Mouse (Mus musculus) midbrain, embryonic 11.5 days (tissue): ENCODE measurements around the gene Fbln2. TPM values are rescaled to one million over a fixed set of nuclear protein-coding genes. Genes with fewer than 3 reads are reported as not detected.

Source experiments
- ATAC-seq: fragments of 200-750 bp; cut with Nextera tagmentation; 2 replicates; pipeline ENCODE4 v1.8.0; 2017; ENCODE audit warnings: moderate TSS enrichment, moderate library complexity; ENCODE audit not compliant: low FRiP score
- DNase-seq: peaks from one replicate; pipeline ENCODE4 v3.0.0; 2015; ENCODE audit warnings: low spot score; ENCODE audit errors: missing footprints
- H3K27ac ChIP-seq: fragments of 300-500 bp; sonication (generic); 2 replicates; pipeline ENCODE4 v1.5.1; 2014; ENCODE audit warnings: low read depth, low read length
- H3K27me3 ChIP-seq: fragments of 300-500 bp; sonication (generic); 2 replicates; pipeline ENCODE4 v1.6.1; 2014; ENCODE audit warnings: mild to moderate bottlenecking, low read length, moderate library complexity, mixed read lengths; ENCODE audit not compliant: control insufficient read depth, insufficient read depth
- H3K36me3 ChIP-seq: fragments of 300-500 bp; sonication (generic); 2 replicates; pipeline ENCODE4 v1.6.1; 2014; ENCODE audit warnings: mild to moderate bottlenecking, low read length, moderate library complexity, mixed read lengths; ENCODE audit not compliant: control insufficient read depth, insufficient read depth
- H3K4me1 ChIP-seq: fragments of 300-500 bp; sonication (generic); 2 replicates; pipeline ENCODE4 v1.6.1; 2014; ENCODE audit warnings: low read length; ENCODE audit not compliant: control insufficient read depth, insufficient read depth
- H3K4me2 ChIP-seq: fragments of 300-500 bp; sonication (generic); 2 replicates; pipeline ENCODE4 v1.6.1; 2014; ENCODE audit warnings: mild to moderate bottlenecking, moderate library complexity
- H3K4me3 ChIP-seq: fragments of 300-500 bp; sonication (generic); 2 replicates; pipeline ENCODE4 v1.5.1; 2014; ENCODE audit warnings: low read depth, low read length
- H3K9ac ChIP-seq: fragments of 300-500 bp; sonication (generic); 2 replicates; pipeline ENCODE4 v1.6.1; 2014; ENCODE audit warnings: low read length
- H3K9me3 ChIP-seq: fragments of 300-500 bp; sonication (generic); 2 replicates; pipeline ENCODE4 v1.6.1; 2016; ENCODE audit warnings: low read length; ENCODE audit not compliant: control insufficient read depth
- WGBS: fragments of 180-500 bp; shearing (Covaris S2); extraction: QIAGEN DNeasy Blood & Tissue Kit; methylation state at CpG from one replicate; pipeline ENCODE4 v1.1.7; 2014; 5-methylcytosine and 5-hydroxymethylcytosine counted together
- polyA plus RNA-seq: library from polyadenylated mRNA; unstranded; fragments of >200 nt; fragmentation: Nextera tagmentation; extraction: Ambion mirVana; gene quantifications from 2 replicates; pipeline ENCODE4 v1.2.1, GENCODE M21; 2014

Gene Fbln2
- polyA plus RNA-seq, 1 experiment from 2014 or later: 21.9 TPM

DNA sequence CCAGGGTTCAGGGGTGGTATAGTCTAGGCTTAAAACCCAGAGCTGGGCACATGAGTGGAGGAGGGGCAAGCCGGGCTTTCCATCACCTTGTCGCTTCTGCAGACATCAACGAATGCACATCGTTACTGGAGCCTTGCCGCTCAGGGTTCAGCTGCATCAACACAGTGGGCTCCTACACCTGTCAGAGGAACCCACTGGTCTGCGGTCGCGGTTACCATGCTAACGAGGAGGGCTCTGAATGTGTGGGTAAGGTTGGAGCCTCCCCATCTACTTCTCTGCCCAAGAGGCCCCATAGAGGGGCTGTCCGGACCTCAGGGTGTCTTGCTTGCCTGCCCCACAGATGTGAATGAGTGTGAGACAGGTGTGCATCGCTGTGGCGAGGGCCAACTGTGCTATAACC is 53.4 kb downstream of the Fbln2 start:
- no peak overlapping the region for H3K9ac ChIP-seq
- H3K27me3 ChIP-seq: no peaks in the 10 kb centered on the region
- no peaks in the 10 kb centered on the region for H3K9me3 ChIP-seq
- no peak overlapping the region for H3K27ac ChIP-seq
- 88% methylated on average over 12 of the region's 12 CpGs for WGBS
- H3K4me2 ChIP-seq: no peak overlapping the region
- peaks cover 7% of the 10 kb centered on the region for H3K4me1 ChIP-seq
- H3K36me3 ChIP-seq: no peaks in the 10 kb centered on the region
- no peak overlapping the region for H3K4me3 ChIP-seq
- ATAC-seq (no peak), DNase-seq (no peak)

DNA sequence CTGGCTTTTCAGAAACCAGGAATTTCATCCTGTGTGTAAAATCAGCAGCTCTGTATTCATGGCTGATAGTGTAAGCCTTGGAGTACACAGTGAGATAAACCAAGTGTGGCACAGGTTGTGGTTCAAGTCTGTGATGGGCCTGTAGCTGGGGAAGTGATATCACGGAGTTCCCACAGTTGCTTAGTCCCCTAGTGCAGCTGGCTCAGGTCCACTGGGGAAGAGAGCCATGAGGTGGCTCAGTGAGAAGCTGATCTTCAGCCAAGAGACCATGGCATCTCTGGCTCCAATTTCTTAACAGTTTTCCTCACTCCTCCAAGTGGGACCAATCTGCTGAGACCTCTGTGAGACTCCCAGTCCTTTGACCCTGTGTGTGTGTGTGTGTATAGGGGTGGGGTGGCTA is 54.4 kb downstream of the Fbln2 start:
- H3K27ac ChIP-seq: no peak overlapping the region
- H3K4me3 ChIP-seq: no peak overlapping the region
- ATAC-seq (no peak), DNase-seq (no peak)
- no peak overlapping the region for H3K9ac ChIP-seq
- H3K9me3 ChIP-seq: no peaks in the 10 kb centered on the region
- H3K27me3 ChIP-seq: no peaks in the 10 kb centered on the region
- 94% methylated on average over 1 of the region's 1 CpGs for WGBS
- no peaks in the 10 kb centered on the region; the same call in 1 of the 2 replicates for H3K4me1 ChIP-seq
- H3K36me3 ChIP-seq: no peaks in the 10 kb centered on the region
- no peak overlapping the region for H3K4me2 ChIP-seq

DNA sequence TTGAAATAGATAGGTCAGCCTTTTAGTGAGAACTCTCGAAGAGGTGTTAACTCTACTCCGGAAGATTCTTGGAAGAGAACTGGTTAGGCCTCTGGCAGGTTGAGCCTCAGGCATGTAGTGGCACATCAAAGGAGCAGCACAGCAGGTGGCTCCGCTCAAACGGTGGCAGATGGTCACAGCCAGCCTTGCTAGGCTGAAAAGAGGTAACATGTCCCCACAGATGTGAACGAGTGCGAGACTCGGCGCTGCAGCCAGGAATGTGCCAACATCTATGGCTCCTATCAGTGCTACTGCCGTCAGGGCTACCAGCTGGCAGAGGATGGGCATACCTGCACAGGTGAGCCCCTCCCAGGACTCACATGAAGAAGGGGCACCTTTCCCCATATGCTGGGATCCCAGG is 56.1 kb downstream of the Fbln2 start:
- WGBS: 64% methylated on average over 9 of the region's 9 CpGs
- Histone ChIP-seq H3K9ac (no peak overlapping the region), H3K4me2 (no peak overlapping the region), H3K4me3 (no peak overlapping the region), H3K27me3 (no peaks in the 10 kb centered on the region), H3K4me1 (no peaks in the 10 kb centered on the region), H3K36me3 (no peaks in the 10 kb centered on the region), H3K9me3 (no peaks in the 10 kb centered on the region), H3K27ac (no peak overlapping the region)
- ATAC-seq (no peak), DNase-seq (no peak)

DNA sequence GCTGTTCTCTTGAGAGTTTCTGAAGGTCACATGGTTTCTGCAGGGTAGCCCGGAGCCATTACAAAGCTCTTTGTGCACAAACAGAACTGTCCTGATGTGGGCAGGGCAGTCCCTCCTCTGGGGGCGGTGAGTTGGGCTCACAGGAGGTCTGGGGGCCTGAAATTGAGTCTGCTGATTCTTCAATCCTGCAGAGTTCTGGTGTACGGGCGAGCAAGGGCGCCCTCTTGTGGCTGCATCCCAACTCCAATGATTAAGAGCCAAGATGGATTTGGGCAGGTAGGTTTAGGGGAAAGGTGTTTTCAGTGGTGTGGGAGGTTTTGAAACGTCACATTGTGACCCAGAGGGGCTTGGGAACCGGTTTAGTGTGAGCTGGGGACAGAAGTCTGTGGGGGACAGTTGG is 65.3 kb downstream of the Fbln2 start:
- ATAC-seq (0 out of 2 replicates have a peak, but pooled peaks have one; percentile 31), DNase-seq (peak; percentile 98)
- Histone ChIP-seq H3K4me1 (peaks cover 7% of the 10 kb centered on the region), H3K27ac (no peak overlapping the region), H3K9ac (no peak overlapping the region), H3K36me3 (no peaks in the 10 kb centered on the region), H3K4me3 (no peak overlapping the region), H3K27me3 (peaks cover under 1% of the 10 kb centered on the region; the same call in 1 of the 2 replicates), H3K9me3 (no peaks in the 10 kb centered on the region), H3K4me2 (no peak overlapping the region)
- WGBS: 3% methylated on average over 7 of the region's 7 CpGs

DNA sequence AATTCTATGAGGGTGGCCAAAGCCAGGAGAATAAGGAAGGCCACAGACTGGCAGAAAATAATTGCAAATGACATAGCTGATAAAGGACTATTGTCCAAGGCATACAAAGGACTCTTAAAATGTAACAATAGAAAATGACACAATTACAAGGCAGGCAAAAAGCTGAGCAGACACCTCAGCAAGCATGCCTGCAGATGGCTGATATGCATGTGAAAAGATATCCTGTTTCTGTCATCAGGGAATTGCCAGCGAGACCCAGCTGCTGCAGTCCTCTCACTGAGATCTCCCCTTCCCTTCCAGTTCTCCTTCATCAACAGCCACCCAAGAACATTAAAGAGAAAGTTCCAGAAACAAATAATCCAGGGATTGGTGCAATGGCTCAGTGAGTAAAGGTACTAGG is 66.0 kb downstream of the Fbln2 start:
- no peak overlapping the region; the same call in 1 of the 2 replicates for H3K9ac ChIP-seq
- H3K27ac ChIP-seq: no peak overlapping the region; the same call in 1 of the 2 replicates
- H3K4me1 ChIP-seq: peaks cover 7% of the 10 kb centered on the region
- no peak for DNase-seq
- no peak overlapping the region for H3K4me3 ChIP-seq
- H3K9me3 ChIP-seq: no peaks in the 10 kb centered on the region
- no peak for ATAC-seq
- no peaks in the 10 kb centered on the region for H3K36me3 ChIP-seq
- 26% methylated on average over 1 of the region's 1 CpGs for WGBS
- no peak overlapping the region for H3K4me2 ChIP-seq
- peaks cover 5% of the 10 kb centered on the region; the same call in 1 of the 2 replicates for H3K27me3 ChIP-seq

DNA sequence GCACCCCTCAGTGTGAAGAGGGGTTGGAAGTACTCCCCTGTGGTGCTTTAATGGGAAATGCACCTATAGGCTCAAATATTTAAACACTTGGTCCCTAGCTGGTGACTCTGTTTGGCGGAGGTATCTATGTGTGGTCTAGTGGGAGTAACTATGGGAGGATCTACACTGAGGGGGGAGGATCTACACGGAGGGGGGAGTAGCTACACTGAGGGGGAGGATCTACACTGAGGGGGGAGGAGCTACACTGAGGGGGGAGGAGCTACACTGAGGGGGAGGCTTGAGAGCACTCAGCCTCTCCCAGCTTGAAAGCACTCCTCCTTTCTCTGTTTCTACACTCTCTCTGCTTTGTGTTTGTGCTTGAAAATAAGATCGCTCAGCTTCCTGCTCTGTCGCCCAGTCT is 67.2 kb downstream of the Fbln2 start:
- ATAC-seq (no peak), DNase-seq (peak; percentile 35)
- Histone ChIP-seq H3K9me3 (no peaks in the 10 kb centered on the region), H3K27me3 (peaks cover 6% of the 10 kb centered on the region; the same call in 1 of the 2 replicates), H3K4me1 (peaks cover 11% of the 10 kb centered on the region), H3K27ac (no peak overlapping the region), H3K4me3 (no peak overlapping the region), H3K36me3 (no peaks in the 10 kb centered on the region), H3K9ac (no peak overlapping the region), H3K4me2 (no peak overlapping the region)
- 44% methylated on average over 3 of the region's 4 CpGs for WGBS

DNA sequence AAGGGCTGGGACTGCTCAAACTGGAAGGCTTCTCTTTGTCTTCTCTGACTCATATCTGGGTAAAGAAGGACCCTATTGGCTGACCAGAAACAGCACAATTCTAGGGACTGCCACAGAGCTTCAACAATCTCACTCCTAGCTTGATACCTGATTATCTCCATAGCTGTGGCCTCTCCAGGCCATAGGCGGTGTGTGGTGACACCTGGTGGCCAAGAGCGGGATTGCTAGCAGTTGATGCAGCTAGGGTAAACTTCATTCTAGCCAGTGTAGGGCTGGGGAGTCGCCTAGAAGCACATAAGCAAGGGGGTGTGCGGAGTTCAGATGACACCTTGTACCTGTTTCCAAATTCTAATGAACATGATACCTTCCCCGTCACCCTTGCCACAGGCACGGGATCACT is 69.0 kb downstream of the Fbln2 start:
- Histone ChIP-seq H3K9ac (no peak overlapping the region), H3K4me3 (no peak overlapping the region), H3K4me1 (peaks cover 26% of the 10 kb centered on the region), H3K36me3 (no peaks in the 10 kb centered on the region), H3K9me3 (no peaks in the 10 kb centered on the region), H3K27me3 (peaks cover 11% of the 10 kb centered on the region), H3K27ac (no peak overlapping the region), H3K4me2 (no peak overlapping the region)
- ATAC-seq (peak; percentile 11; the same call in 1 of the 2 replicates), DNase-seq (peak; percentile 100)
- WGBS: 3% methylated on average over 6 of the region's 6 CpGs

DNA sequence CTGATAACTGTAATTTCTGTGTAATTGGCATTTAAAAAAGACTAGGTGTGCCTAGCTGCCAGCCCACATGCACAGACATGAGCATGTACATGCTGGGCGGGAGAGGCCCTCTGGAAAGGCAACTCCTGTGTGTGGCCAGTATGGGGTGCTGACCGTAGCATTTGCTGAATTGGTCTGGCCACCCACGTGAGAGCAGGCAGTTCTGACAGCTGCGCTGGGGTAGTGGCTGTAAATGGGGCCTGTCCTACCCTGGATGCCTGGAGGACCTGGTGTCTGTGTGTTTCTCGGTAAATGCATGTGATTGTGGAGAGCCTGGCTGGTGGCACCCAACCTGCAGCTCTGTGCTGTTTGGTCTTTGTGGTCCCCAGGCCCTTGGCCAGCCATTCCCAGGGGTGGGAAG is 69.5 kb downstream of the Fbln2 start:
- Histone ChIP-seq H3K36me3 (no peaks in the 10 kb centered on the region), H3K4me1 (peaks cover 30% of the 10 kb centered on the region), H3K27ac (no peak overlapping the region), H3K27me3 (peaks cover 13% of the 10 kb centered on the region), H3K9ac (no peak overlapping the region), H3K4me2 (no peak overlapping the region), H3K9me3 (no peaks in the 10 kb centered on the region), H3K4me3 (no peak overlapping the region)
- 53% methylated on average over 5 of the region's 5 CpGs for WGBS
- DNase-seq: peak; percentile 77
- ATAC-seq: no peak

DNA sequence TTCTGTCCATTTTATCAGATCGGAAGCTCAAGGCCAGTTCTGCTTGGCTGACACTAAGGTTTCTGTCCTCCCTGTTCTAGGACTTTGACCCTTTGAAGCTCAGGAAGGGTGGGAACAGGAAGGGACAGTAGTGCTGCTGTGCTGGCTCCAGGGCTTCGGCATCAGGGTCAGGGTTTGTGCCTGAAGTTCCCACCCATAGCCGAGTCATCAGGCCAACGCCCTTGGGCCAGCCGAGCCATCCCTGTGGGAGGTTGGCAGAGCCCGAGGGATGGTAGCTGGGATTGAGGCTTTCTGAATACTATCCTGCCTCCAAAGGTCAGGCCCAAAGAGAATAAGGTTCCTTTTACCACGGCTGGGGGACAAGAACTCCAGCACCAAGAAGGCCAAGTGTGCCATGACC is 70.8 kb downstream of the Fbln2 start:
- no peak overlapping the region for H3K4me3 ChIP-seq
- H3K4me2 ChIP-seq: no peak overlapping the region
- no peak for ATAC-seq
- 75% methylated on average over 7 of the region's 7 CpGs for WGBS
- H3K27me3 ChIP-seq: peaks cover 13% of the 10 kb centered on the region
- H3K9ac ChIP-seq: no peak overlapping the region
- DNase-seq: no peak
- H3K4me1 ChIP-seq: peaks cover 33% of the 10 kb centered on the region
- no peaks in the 10 kb centered on the region for H3K36me3 ChIP-seq
- no peak overlapping the region for H3K27ac ChIP-seq
- no peaks in the 10 kb centered on the region for H3K9me3 ChIP-seq
